Mouse (Mus musculus): ENCODE data around the gene Nsdhl. TPM values are rescaled to one million over a fixed set of nuclear protein-coding genes. Genes with fewer than 3 reads are reported as not detected.
A peak's percentile ranks its signal among the peaks of the same experiment; 100 is the strongest.

The Nsdhl gene
- total RNA-seq (2021) = 1 to 10 TPM; 3.3 to 3.5 TPM
- long read RNA-seq, experiment 1, transcript Nsdhl-201 (8 exons, 2,168 nt) = major isoform, 9 of 9 reads
- long read RNA-seq, experiment 1, partial matches to known transcripts = 0 of 9 reads
- long read RNA-seq, experiment 1, other reads (novel, unspliced or antisense) = 0 of 9 reads
- long read RNA-seq, experiment 2, partial matches to known transcripts = 0 of 4 reads
- long read RNA-seq, experiment 2, other reads (novel, unspliced or antisense) = 0 of 4 reads

- peak; percentile 88 for DNase-seq (ENCODE audit: low spot score)
Measured at GRCm38 (mm10) chrX:72917884-72918681, at the start of gene Nsdhl, which contains the start of gene Cetn2. Gene Nsdhl (plus strand): TSS chrX:72918557. Gene Cetn2 (minus strand): TSS chrX:72918411.

- no peak for DNase-seq (ENCODE audit: low spot score)
Measured at GRCm38 (mm10) chrX:72895388-72896054, 22.8 kb upstream of the Nsdhl start.

DNA sequence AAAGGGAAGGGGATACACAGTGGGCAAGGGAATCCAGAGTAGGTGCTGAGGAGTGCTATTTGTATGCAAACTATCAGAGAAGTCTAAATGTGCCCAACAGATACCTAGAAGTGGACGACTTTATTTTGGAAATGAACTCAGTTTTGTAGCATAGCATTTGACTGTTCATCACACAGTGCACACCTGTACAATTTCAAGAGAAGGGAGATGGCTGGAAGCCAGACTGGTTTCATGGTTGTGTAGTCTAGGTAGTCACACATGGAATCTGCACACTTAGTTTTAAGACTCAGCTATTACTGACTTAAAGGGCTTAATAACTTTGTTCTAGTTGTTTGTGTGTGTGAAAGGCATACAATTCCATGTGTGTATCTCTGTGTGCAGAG lies 22.3 kb upstream of the Nsdhl start:
- no peak for DNase-seq (ENCODE audit: low spot score)

- no peak for DNase-seq (ENCODE audit: low spot score)
Measured at GRCm38 (mm10) chrX:72902530-72902929, 15.8 kb upstream of the Nsdhl start.

- no peak for DNase-seq (ENCODE audit: low spot score)
Measured at GRCm38 (mm10) chrX:72907619-72908403, 10.5 kb upstream of the Nsdhl start.

GRCm38 (mm10) chrX:72908404-72908741 lies 10.0 kb upstream of the Nsdhl start:
- DNase-seq (ENCODE audit: low spot score) = peak; percentile 11

- DNase-seq (ENCODE audit: low spot score) = no peak
Measured at GRCm38 (mm10) chrX:72911611-72912010, 6.7 kb upstream of the Nsdhl start.

- DNase-seq (ENCODE audit: low spot score) = no peak
Measured at GRCm38 (mm10) chrX:72918682-72919059, 314 bp downstream of the Nsdhl start.

DNA sequence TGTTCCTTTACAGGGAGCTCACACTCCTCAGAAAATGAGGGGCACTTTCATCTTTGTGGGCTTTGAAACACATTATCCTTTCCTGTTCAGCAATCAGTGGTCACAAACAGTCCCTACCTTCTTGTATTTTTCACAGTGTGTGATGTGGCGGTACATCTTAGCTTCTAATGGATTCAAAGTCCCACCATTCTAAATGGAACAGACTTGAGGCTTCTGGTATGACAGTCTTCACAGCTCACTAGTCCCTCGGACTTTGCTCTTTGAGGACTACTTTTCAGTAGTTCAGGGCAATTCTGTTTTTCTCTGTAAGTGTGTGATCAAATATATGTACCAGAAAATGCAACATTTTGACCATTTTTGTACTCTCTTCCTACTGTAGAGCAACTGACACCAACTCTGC lies 3.0 kb downstream of the Nsdhl start:
- DNase-seq (ENCODE audit: low spot score) = no peak

- DNase-seq (ENCODE audit: low spot score) = no peak
Measured at GRCm38 (mm10) chrX:72953464-72953863, 35.1 kb downstream of the Nsdhl start.

DNA sequence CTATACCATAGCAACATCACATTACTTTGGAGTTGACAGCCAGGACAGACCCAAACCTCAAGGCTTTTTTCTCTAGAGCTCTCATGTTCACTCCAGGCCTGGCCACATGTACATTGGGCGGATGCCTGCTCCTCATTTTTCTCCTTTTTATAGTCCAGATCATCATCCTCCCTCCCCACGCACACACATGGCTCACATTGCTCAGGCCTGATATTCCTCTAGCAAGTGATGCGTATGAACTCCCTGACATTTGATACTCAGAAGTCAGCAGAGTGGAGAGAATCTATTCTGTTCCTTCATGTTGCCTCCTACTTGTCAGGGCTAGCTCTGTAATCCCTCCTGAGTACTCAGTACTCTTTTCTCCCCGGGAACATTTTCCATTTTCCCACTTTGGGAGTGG lies 38.1 kb downstream of the Nsdhl start:
- DNase-seq (ENCODE audit: low spot score) = no peak

DNA sequence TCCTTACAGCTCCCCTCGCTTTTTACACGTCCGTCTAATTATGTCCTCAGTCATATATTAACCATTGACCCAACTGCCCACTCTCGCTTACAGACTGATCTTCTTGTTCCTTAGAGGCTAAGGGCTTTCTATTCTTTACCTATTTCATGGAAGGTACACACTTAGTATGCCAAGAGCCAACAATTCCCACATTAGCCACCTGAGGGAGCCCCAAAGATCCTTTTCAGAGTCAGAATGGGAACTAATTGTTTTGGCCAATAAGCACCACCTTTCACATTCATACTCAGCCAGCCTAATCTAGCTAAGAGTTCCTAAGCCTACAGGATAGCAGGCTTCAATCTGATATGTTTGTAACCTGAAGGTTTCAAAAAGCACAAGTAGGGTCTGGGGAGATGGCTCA lies 42.1 kb downstream of the Nsdhl start:
- no peak for DNase-seq (ENCODE audit: low spot score)

DNA sequence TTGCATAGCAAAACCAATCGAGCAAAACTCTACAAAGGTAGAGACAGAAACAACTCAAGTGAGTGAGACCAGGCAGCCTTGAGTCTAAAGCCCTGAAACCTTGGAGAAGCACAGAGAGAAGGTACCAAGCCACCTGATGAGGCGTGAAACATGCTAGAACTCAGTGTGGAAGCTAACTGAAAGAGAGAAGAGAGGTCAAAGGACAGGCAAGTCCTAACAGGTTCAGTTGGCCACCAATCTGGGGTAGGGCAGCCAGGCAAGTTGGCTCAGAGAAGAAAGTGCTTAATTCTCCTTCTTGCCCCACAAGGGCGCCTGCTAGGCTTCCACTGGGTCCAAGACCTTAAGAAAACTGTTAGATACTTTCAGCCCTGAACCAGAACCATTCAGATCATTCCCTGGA lies 43.2 kb downstream of the Nsdhl start:
- DNase-seq (ENCODE audit: low spot score) = no peak

GRCm38 (mm10) chrX:72962743-72963142 lies 44.4 kb downstream of the Nsdhl start:
- DNase-seq (ENCODE audit: low spot score) = no peak

DNA sequence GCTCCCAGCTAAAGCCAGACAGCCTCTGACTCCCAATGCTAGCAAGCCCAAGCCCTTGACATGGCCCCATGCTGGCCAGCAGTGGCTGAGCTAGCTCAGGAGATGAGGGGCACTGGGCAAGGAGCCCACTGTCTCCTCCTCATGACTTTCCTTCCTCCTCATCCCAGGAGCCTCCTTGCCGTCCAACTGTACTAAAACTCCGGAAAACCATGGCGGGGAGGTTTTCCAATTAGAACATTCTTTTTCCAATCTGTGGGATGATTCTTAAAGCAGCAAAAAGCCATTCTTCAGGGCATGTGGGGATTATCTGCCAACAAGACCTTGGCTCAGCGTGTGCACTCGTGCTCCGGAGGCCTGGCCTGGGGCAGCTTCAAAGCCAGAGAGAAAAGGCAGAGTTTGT lies 64.5 kb downstream of the Nsdhl start:
- no peak for DNase-seq (ENCODE audit: low spot score)

GRCm38 (mm10) chrX:72985607-72986006 lies 67.2 kb downstream of the Nsdhl start:
- no peak for DNase-seq (ENCODE audit: low spot score)

GRCm38 (mm10) chrX:72986841-72987519 lies 68.6 kb downstream of the Nsdhl start, which contains the start of gene Zfp185:
Gene Zfp185 (plus strand): TSS chrX:72987339.
- DNase-seq (ENCODE audit: low spot score) = peak; percentile 19

GRCm38 (mm10) chrX:72987520-72987905 lies 69.2 kb downstream of the Nsdhl start:
- no peak for DNase-seq (ENCODE audit: low spot score)

DNA sequence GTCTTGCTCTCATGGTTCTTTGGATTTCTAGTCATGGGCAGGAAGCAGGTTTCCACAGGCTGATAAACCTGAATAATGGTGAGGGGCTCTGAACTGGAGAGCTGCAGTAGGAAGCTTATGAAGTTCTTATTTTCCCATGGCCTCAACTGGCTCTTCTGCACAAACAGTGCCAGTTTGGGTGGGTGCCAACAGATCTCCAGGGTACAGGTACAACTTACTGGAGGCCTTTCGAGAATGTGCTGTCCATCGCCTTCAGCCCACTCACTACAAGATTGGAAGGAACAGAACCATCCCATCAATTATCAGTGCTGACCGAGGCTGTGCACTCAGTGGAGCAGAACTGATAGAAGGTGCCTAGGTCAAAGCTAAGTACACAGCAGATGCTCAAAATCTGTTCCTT lies 70.1 kb downstream of the Nsdhl start:
- no peak for DNase-seq (ENCODE audit: low spot score)

DNA sequence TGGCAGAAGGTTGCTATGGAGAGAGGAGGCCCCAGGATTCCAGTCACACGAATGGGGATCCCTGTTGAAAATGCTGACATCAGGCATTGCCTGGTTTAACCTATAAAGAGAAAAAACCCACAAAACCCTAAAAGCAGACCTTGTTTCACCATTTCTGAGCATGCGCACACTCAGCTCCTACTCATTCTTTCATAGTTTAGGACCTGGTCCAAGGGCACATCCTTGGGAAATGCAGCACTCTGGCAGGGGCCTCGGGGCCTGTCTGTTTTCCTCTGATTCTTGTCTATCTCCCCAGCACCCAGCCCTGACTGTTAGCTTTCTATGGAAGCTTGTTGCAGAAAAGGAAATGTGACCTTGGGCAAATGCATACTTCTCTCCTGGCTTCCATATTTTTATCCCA lies 72.2 kb downstream of the Nsdhl start:
- DNase-seq (ENCODE audit: low spot score) = no peak

DNA sequence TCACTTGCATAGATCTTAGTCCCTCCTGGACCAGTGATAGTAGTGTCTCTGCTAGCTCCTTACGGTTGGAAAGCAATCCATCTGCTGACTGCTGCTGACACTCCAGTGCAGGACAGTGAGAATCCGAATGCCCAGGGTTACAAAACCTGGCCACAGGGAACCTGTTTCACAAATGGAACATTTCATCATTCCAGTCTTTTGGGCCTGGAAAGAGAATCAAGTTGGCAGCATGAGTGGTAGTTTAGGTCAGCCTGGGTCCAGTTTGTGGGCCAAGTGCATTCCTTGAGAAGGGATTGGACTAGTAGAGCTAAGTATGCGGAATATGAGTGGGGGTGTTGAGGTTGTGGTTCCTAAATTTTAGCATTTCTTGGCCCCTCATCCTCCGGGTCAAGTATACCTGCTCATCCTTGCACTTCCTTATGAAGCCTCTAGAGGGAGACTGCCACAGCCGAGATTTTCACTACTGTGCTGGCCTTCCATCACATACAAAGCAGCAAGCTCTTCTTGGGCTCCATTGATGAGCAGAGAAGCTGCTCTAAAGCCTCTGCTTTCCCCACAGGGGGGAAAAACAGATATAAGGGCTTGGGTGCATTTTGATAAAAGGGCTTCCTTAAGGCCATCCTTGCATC lies 74.0 kb downstream of the Nsdhl start:
- no peak for DNase-seq (ENCODE audit: low spot score)
